Mouse (Mus musculus): ENCODE data around the gene Gm20532. TPM values are rescaled to one million over a fixed set of nuclear protein-coding genes. Genes with fewer than 3 reads are reported as not detected.

The Gm20532 gene
- polyA plus RNA-seq, 1 experiment from 2014 or later = not detected

MicroRNAs within 50 kb of the gene (microRNA counts, 519-probe panel; counts per million panel counts)
- 5,013 counts per million, percentile 85 among the panel's probes with 10 or more counts for microRNA mmu-miR-126-3p
- 3,983 counts per million, percentile 63 among the panel's probes with 10 or more counts for microRNA mmu-miR-126-5p

Small RNA genes within 50 kb of the gene (microRNA-seq; reads per million reads assigned to microRNA genes)
- gene Mir126a = not detected
- not detected for gene Mir126b

Other genes with a start within 250 kb of the Gm20532 start
- 30.1 and 34.2 TPM in 2 replicates for gene Dnlz, start 234.5 kb upstream of the Gm20532 start, polyA plus RNA-seq (2015; fragmentation: Nextera tagmentation; extraction: Ambion mirVana)
- 1.3 and 2.0 TPM in 2 replicates for gene Card9, start 225.7 kb upstream of the Gm20532 start, polyA plus RNA-seq (2015; fragmentation: Nextera tagmentation; extraction: Ambion mirVana)
- 25.4 and 26.8 TPM in 2 replicates for gene Snapc4, start 206.0 kb upstream of the Gm20532 start, polyA plus RNA-seq (2015; fragmentation: Nextera tagmentation; extraction: Ambion mirVana)
- gene Entr1, start 197.3 kb upstream of the Gm20532 start, polyA plus RNA-seq (2015; fragmentation: Nextera tagmentation; extraction: Ambion mirVana) = 158 and 164 TPM in 2 replicates
- gene Pmpca, start 197.3 kb upstream of the Gm20532 start, polyA plus RNA-seq (2015; fragmentation: Nextera tagmentation; extraction: Ambion mirVana) = 96.5 and 97.6 TPM in 2 replicates
- 24.6 and 25.5 TPM in 2 replicates for gene Inpp5e, start 177.4 kb upstream of the Gm20532 start, polyA plus RNA-seq (2015; fragmentation: Nextera tagmentation; extraction: Ambion mirVana)
- 18.4 and 20.7 TPM in 2 replicates for gene Sec16a, start 141.4 kb upstream of the Gm20532 start, polyA plus RNA-seq (2015; fragmentation: Nextera tagmentation; extraction: Ambion mirVana)
- 19.3 and 20.5 TPM in 2 replicates for gene Notch1, start 70.0 kb upstream of the Gm20532 start, polyA plus RNA-seq (2015; fragmentation: Nextera tagmentation; extraction: Ambion mirVana)
- 78.3 and 82.0 TPM in 2 replicates for gene Egfl7, start 6.6 kb upstream of the Gm20532 start, polyA plus RNA-seq (2015; fragmentation: Nextera tagmentation; extraction: Ambion mirVana)
- gene Agpat2, start 17.8 kb downstream of the Gm20532 start, polyA plus RNA-seq (2015; fragmentation: Nextera tagmentation; extraction: Ambion mirVana) = 6.0 and 7.4 TPM in 2 replicates
- gene Fam69b, start 41.8 kb downstream of the Gm20532 start, polyA plus RNA-seq (2015; fragmentation: Nextera tagmentation; extraction: Ambion mirVana) = 91.8 and 101 TPM in 2 replicates
- not detected in 2 replicates for gene Lcn4, start 84.6 kb downstream of the Gm20532 start, polyA plus RNA-seq (2015; fragmentation: Nextera tagmentation; extraction: Ambion mirVana)

Measured in neural tube, embryonic 13.5 days (tissue).